In genomic region chr4:102226700-102227099, GRCm38 (mm10) we compare ENCODE assay signal across 9 mouse cellular contexts.
A peak's percentile ranks its signal among the peaks of the same experiment; 100 is the strongest.
DNase-seq lines count a peak whose midpoint lies in the region; ATAC-seq and TF ChIP-seq lines count a peak whose summit lies in the region.
"Had no signal": no experiment of that assay in that cellular context is flagged by ENCODE, and none has a peak within 500 bp of the region (broad histone marks: within the 10 kb centered on the region; RNA-seq: fewer than 3 reads in every experiment).

No protein-coding gene starts in this region.

- no peak overlapping the region for H3K9ac ChIP-seq in forebrain, embryonic 14.5 days (ENCODE audit: low read length)
- no peak overlapping the region for H3K9ac ChIP-seq in forebrain, embryonic 13.5 days
- H3K9ac ChIP-seq in limb, embryonic 14.5 days (ENCODE audit: low read depth, low read length, severe bottlenecking): no peak overlapping the region
- no peak overlapping the region for H3K9ac ChIP-seq in neural tube, embryonic 11.5 days (ENCODE audit: low read length)
- H3K9ac ChIP-seq: midbrain, embryonic 12.5 days had no signal

- H3K36me3 ChIP-seq in forebrain, embryonic 14.5 days (ENCODE audit: control insufficient read depth, insufficient read depth, low read length): no peaks in the 10 kb centered on the region
- no peaks in the 10 kb centered on the region for H3K36me3 ChIP-seq in forebrain, embryonic 13.5 days (ENCODE audit: poor library complexity, severe bottlenecking)
- H3K36me3 ChIP-seq in limb, embryonic 14.5 days (ENCODE audit: control insufficient read depth, insufficient read depth, low read length): no peaks in the 10 kb centered on the region
- no peaks in the 10 kb centered on the region for H3K36me3 ChIP-seq in limb, embryonic 10.5 days
- H3K36me3 ChIP-seq in neural tube, embryonic 11.5 days (ENCODE audit: control insufficient read depth, insufficient read depth, low read length): no peaks in the 10 kb centered on the region
- H3K36me3 ChIP-seq: midbrain, embryonic 12.5 days had no signal

- DNase-seq in forebrain, embryonic 14.5 days (ENCODE audit: low spot score): peak; percentile 73
- peak; percentile 66 for DNase-seq in limb, embryonic 14.5 days (ENCODE audit: low spot score)
- DNase-seq in limb, embryonic 10.5 days (ENCODE audit: low spot score): no peak
- peak; percentile 59 for DNase-seq in adipocyte (ENCODE audit: low spot score)
- DNase-seq in kidney, postnatal 14 days: peak; percentile 52
- DNase-seq in neural tube, embryonic 11.5 days (ENCODE audit: low spot score): peak; percentile 13
- no peak for DNase-seq in ovary, postnatal 10 days (ENCODE audit: low spot score)

- 0 out of 2 replicates have a peak, but pooled peaks cover 2% of the 10 kb centered on the region for H3K27me3 ChIP-seq in forebrain, embryonic 14.5 days (replicated peaks; ENCODE audit: control insufficient read depth, insufficient read depth, low read length)
- no peaks in the 10 kb centered on the region for H3K27me3 ChIP-seq in forebrain, embryonic 13.5 days
- no peaks in the 10 kb centered on the region for H3K27me3 ChIP-seq in limb, embryonic 14.5 days (ENCODE audit: control insufficient read depth, insufficient read depth, low read length)
- peaks cover 12% of the 10 kb centered on the region; the same call in 1 of the 2 replicates for H3K27me3 ChIP-seq in limb, embryonic 10.5 days (ENCODE audit: low read depth, poor library complexity, severe bottlenecking)
- no peaks in the 10 kb centered on the region for H3K27me3 ChIP-seq in neural tube, embryonic 11.5 days (ENCODE audit: control insufficient read depth, insufficient read depth, low read length)
- H3K27me3 ChIP-seq: midbrain, embryonic 12.5 days had no signal

- no peaks in the 10 kb centered on the region for H3K9me3 ChIP-seq in forebrain, embryonic 14.5 days (replicated peaks; ENCODE audit: control insufficient read depth, low read length)
- H3K9me3 ChIP-seq in forebrain, embryonic 13.5 days (replicated peaks): no peaks in the 10 kb centered on the region
- H3K9me3 ChIP-seq in limb, embryonic 14.5 days (ENCODE audit: control insufficient read depth, low read length): no peaks in the 10 kb centered on the region
- H3K9me3 ChIP-seq in limb, embryonic 10.5 days (replicated peaks): no peaks in the 10 kb centered on the region
- no peaks in the 10 kb centered on the region for H3K9me3 ChIP-seq in neural tube, embryonic 11.5 days (ENCODE audit: control insufficient read depth, low read length)
- H3K9me3 ChIP-seq: midbrain, embryonic 12.5 days had no signal

- no peak overlapping the region for H3K27ac ChIP-seq in forebrain, embryonic 14.5 days (ENCODE audit: low read depth, low read length)
- no peak overlapping the region for H3K27ac ChIP-seq in forebrain, embryonic 13.5 days
- no peak overlapping the region for H3K27ac ChIP-seq in limb, embryonic 14.5 days (replicated peaks; ENCODE audit: low read depth, low read length)
- no peak overlapping the region for H3K27ac ChIP-seq in limb, embryonic 10.5 days
- H3K27ac ChIP-seq in neural tube, embryonic 11.5 days (ENCODE audit: low read depth, low read length): no peak overlapping the region
- H3K27ac ChIP-seq: midbrain, embryonic 12.5 days had no signal

- no peak overlapping the region for H3K4me2 ChIP-seq in forebrain, embryonic 14.5 days (ENCODE audit: low read length)
- H3K4me2 ChIP-seq in forebrain, embryonic 13.5 days: no peak overlapping the region
- H3K4me2 ChIP-seq in limb, embryonic 14.5 days (replicated peaks; ENCODE audit: low read depth, low read length, severe bottlenecking): no peak overlapping the region
- H3K4me2 ChIP-seq in neural tube, embryonic 11.5 days (ENCODE audit: low read depth): no peak overlapping the region
- H3K4me2 ChIP-seq: midbrain, embryonic 12.5 days had no signal

- 0 out of 2 replicates have a peak, but pooled peaks have one; percentile 20 for ATAC-seq in forebrain, embryonic 14.5 days
- no peak for ATAC-seq in forebrain, embryonic 13.5 days
- ATAC-seq in limb, embryonic 14.5 days (ENCODE audit: low FRiP score, low read depth): no peak
- ATAC-seq in neural tube, embryonic 11.5 days (ENCODE audit: insufficient read depth, low FRiP score, low TSS enrichment): no peak; the same call in 1 of the 2 replicates

- H3K4me1 ChIP-seq in forebrain, embryonic 14.5 days (ENCODE audit: control insufficient read depth, insufficient read depth, low read length): no peaks in the 10 kb centered on the region
- peaks cover 3% of the 10 kb centered on the region; the same call in 1 of the 2 replicates for H3K4me1 ChIP-seq in forebrain, embryonic 13.5 days
- H3K4me1 ChIP-seq in limb, embryonic 14.5 days (ENCODE audit: control insufficient read depth, insufficient read depth, low read length): no peaks in the 10 kb centered on the region
- no peaks in the 10 kb centered on the region for H3K4me1 ChIP-seq in limb, embryonic 10.5 days
- no peaks in the 10 kb centered on the region for H3K4me1 ChIP-seq in neural tube, embryonic 11.5 days (ENCODE audit: control insufficient read depth, insufficient read depth, low read length)

- no peak for TF ChIP-seq POLR2A in limb, embryonic 14.5 days (IDR thresholded peaks at IDR 0.05; ENCODE audit: borderline replicate concordance, extremely low read depth, insufficient read depth, insufficient read length)

- H3K4me3 ChIP-seq in forebrain, embryonic 14.5 days (ENCODE audit: low read depth, low read length): no peak overlapping the region
- no peak overlapping the region for H3K4me3 ChIP-seq in forebrain, embryonic 13.5 days
- no peak overlapping the region for H3K4me3 ChIP-seq in limb, embryonic 14.5 days (replicated peaks; ENCODE audit: low read length)
- H3K4me3 ChIP-seq in limb, embryonic 10.5 days: no peak overlapping the region
- no peak overlapping the region for H3K4me3 ChIP-seq in neural tube, embryonic 11.5 days (ENCODE audit: low read depth, low read length)
- H3K4me3 ChIP-seq: midbrain, embryonic 12.5 days had no signal

Comparison
In these comparisons a context has a peak if more than half of its experiments do, and no peak if none do; other contexts are left out.
1. DNase-seq: peak in forebrain, embryonic 14.5 days (single experiment), limb, embryonic 14.5 days (single experiment), adipocyte (single experiment), kidney, postnatal 14 days (single experiment) and neural tube, embryonic 11.5 days (single experiment); none in limb, embryonic 10.5 days (single experiment) and ovary, postnatal 10 days (single experiment).